Mouse (Mus musculus) stomach, postnatal 0 days (tissue): ENCODE results near the gene Agbl4.

ENCODE experiments used
- CTCF ChIP-seq: IDR thresholded peaks from 2 replicates; pipeline ENCODE4 v1.5.1; 2016; ENCODE audit warnings: antibody characterized with exemption, low read depth, mild to moderate bottlenecking, moderate library complexity
- EP300 ChIP-seq: optimal IDR thresholded peaks from 2 replicates; pipeline ENCODE3; 2016; ENCODE audit warnings: antibody characterized with exemption

DNA sequence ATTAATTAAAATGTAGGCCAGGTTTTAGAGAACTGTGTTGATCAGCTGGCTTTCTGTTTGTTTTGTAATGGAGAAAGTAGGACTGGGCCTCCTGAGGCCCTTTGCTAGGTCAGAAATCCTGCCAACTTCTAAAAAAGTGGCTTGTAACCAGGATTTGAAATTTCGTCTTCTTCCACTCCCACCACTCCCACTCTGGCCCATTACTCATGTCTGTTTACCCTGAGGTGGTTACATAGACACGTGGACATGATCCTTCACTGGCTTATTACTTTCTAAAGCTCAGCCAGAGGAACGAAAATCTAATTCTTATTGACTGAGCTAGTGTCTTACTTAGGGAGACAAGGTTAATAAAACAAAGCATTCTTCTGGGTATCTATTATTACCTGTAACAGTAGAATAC, 1307.5 kb downstream of the Agbl4 start:
- TF ChIP-seq CTCF (no peak), EP300 (no peak)
